Mouse (Mus musculus) G1E (cell line): ENCODE measurements around the gene Gm3336. TPM values are rescaled to one million over a fixed set of nuclear protein-coding genes. Genes with fewer than 3 reads are reported as not detected.

ENCODE experiments used
- ATAC-seq: 2 replicates; pipeline ENCODE4 v1.8.0; 2016; ENCODE audit warnings: mild to moderate bottlenecking; ENCODE audit not compliant: insufficient number of reproducible peaks, poor library complexity, low FRiP score, severe bottlenecking; ENCODE audit errors: extremely low read depth
- DNase-seq: peaks from one replicate; pipeline ENCODE4 v3.0.0; 2012; ENCODE audit warnings: low spot score
- H3K27me3 ChIP-seq: 2 replicates; pipeline ENCODE4 v1.6.1; 2012; ENCODE audit warnings: mild to moderate bottlenecking, low read length, inconsistent platforms; ENCODE audit not compliant: insufficient read depth
- H3K36me3 ChIP-seq: replicated peaks from 2 replicates; pipeline ENCODE3; 2012; ENCODE audit warnings: mild to moderate bottlenecking, inconsistent platforms
- H3K4me1 ChIP-seq: 2 replicates; pipeline ENCODE4 v1.6.1; 2012; ENCODE audit warnings: low read depth, low read length, inconsistent platforms, mixed read lengths; ENCODE audit not compliant: insufficient read depth
- H3K4me3 ChIP-seq: 2 replicates; pipeline ENCODE4 v1.5.1; 2012; ENCODE audit warnings: low read depth, mild to moderate bottlenecking, inconsistent platforms, low read length, moderate library complexity, mixed read lengths
- H3K9me3 ChIP-seq: replicated peaks from 2 replicates; pipeline ENCODE4 v1.6.1; 2012; ENCODE audit warnings: inconsistent platforms
- CTCF ChIP-seq: IDR thresholded peaks from 2 replicates; pipeline ENCODE4 v1.5.1; 2012; ENCODE audit warnings: low read depth, low read length, inconsistent platforms, mixed read lengths
- GATA1 ChIP-seq: IDR thresholded peaks from 2 replicates; pipeline ENCODE4 v1.6.1; 2012; ENCODE audit warnings: borderline replicate concordance, low read length, inconsistent platforms, mixed read lengths
- GATA2 ChIP-seq: IDR thresholded peaks from 2 replicates; pipeline ENCODE4 v1.6.1; 2012; ENCODE audit warnings: low read depth, low read length, inconsistent platforms, borderline replicate concordance
- POLR2AphosphoS5 ChIP-seq: IDR thresholded peaks from 2 replicates; pipeline ENCODE4 v1.6.1; 2012; ENCODE audit warnings: low read depth, low read length, inconsistent platforms; ENCODE audit not compliant: insufficient replicate concordance
- TAL1 ChIP-seq: conservative IDR thresholded peaks from 2 replicates; pipeline ENCODE4 v1.6.1; 2012; ENCODE audit warnings: low read depth, low read length, inconsistent platforms, mixed read lengths
- polyA plus RNA-seq: library from polyadenylated mRNA; stranded (reverse); fragments of >175 nt; gene quantifications from 2 replicates; pipeline ENCODE4 v1.2.3, GENCODE M21; 2012
- total RNA-seq, 2 experiments: library from RNA; stranded (forward) in 1 of 2; stranded (reverse) in 1 of 2; fragments of 200-1000 nt in 1 of 2; fragments of >200 nt in 1 of 2; fragmentation: Nextera tagmentation in 1 of 2; gene quantifications; 2 replicates each; pipeline ENCODE4 v1.2.3; 2014 to 2017

Gene Gm3336
- total and polyA plus RNA-seq, 3 experiments: 0.66 to 3.7 (median 0.93) TPM

DNA sequence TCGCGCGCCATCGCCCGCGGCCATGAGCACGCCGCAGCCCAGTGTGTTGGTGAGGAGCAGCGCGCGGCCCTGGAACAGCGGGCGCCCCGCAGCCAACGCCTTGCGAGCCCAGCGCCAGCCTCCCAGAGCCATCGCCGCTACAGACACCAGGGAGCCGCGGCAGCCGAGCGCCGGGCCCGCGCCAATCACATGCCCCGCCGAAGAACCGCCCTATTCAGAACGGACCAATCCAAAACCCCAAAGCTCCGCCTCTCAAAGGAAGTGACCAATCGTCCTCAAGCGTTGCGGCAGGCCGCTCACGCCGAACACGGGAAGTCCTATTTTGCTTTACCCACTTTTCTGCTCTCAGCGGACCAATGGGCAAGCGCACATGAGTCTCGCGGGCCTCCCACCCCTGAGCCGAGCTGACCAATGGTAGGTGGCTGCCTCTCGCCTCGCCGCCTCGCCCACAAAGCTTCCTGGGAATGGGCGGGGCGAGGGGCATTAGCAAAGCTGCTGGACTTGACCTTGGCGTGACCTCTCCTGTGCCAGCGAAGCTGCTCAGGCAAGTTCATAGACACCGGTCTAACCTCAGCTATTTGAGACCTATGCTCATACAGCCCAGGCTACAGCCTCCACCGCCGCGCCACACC lies 42.5 kb downstream of the Gm3336 start, which contains the start of gene Mpv17l2:
Mpv17l2 (minus strand) TSS at position 172 of the 632 bp plus-strand sequence.
- no peak for TF ChIP-seq POLR2AphosphoS5
- peak; percentile 85 for ATAC-seq
- Histone ChIP-seq H3K4me1 (peaks cover 90% of the 10 kb centered on the region), H3K27me3 (no peaks in the 10 kb centered on the region), H3K36me3 (peaks cover 72% of the 10 kb centered on the region), H3K9me3 (no peaks in the 10 kb centered on the region), H3K4me3 (peak within 1 kb of the TSS; percentile 90)
- DNase-seq: peak; percentile 96

DNA sequence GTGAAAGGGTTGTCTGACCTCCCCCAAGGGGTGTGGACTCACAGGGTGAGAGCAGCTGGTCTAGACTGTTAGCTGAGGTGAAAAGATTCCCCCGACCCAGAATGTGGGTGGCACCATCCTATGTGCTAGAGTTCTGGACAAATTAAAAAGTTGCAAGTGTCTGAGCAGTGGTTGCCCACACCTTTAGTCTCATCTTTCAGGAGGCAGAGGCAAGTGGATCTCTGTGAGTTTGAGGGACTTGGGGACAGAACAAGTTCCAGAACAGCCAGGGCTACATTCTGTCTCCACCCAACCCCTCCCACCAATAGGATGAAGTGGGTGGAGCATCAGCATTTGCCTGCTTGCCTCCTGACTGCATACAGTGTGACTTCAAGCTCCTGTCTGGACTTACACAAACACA lies 43.8 kb downstream of the Gm3336 start:
- Histone ChIP-seq H3K4me3 (no peak overlapping the region; the same call in 1 of the 2 replicates), H3K27me3 (no peaks in the 10 kb centered on the region), H3K4me1 (peaks cover 93% of the 10 kb centered on the region), H3K36me3 (peaks cover 62% of the 10 kb centered on the region), H3K9me3 (no peaks in the 10 kb centered on the region)
- no peak for TF ChIP-seq CTCF
- TF ChIP-seq TAL1: no peak
- no peak for TF ChIP-seq GATA2
- no peak for TF ChIP-seq GATA1
- no peak for TF ChIP-seq POLR2AphosphoS5
- no peak for ATAC-seq
- no peak for DNase-seq

DNA sequence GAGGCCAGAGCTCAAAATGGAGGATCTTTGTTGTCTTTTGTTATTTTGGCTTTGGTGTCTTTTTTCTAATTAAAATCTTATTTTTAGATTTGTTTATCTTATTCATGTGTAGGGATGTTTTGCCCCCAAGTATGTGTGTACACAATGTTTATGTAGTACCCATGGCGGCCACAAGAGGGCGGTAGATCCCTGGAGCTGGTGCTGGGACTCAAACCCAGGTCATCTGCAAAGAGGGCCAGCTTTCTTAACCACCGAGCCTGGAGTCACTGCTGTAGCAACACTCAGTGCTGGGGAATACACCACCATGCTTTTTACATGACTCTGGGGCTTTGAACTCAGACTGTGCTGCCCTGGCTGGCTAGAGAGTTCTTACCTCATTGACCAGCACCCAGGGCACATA lies 45.0 kb downstream of the Gm3336 start:
- TF ChIP-seq GATA2 (no peak), CTCF (peak; percentile 82)
- H3K9me3 ChIP-seq: no peaks in the 10 kb centered on the region
- peaks cover 90% of the 10 kb centered on the region for H3K4me1 ChIP-seq
- no peaks in the 10 kb centered on the region for H3K27me3 ChIP-seq
- DNase-seq: no peak
- peaks cover 62% of the 10 kb centered on the region for H3K36me3 ChIP-seq
- no peak for ATAC-seq
- peak overlapping the region; percentile 63; the same call in 1 of the 2 replicates for H3K4me3 ChIP-seq

DNA sequence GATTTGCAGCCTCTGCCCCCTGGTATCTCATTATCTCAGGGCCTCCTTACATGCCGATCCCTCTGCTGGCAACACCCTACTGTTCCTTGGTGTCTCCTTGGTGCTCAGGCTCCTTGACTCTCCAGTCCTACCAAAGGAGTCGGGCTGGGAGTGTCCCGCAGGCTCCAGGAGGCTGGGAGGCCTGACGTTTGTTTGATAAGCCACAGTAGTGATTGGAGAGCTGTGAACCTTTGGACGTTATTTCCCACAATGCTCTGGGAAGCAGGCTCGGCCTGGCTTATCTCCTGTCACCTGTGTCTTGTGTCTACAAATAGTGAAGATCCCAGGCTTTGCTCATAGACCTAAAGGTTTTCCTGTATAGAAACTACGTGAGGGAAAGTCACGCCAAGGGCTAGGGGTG lies 45.7 kb downstream of the Gm3336 start:
- 0 out of 2 replicates have a peak, but pooled peaks have one; percentile 6 for ATAC-seq
- no peak for DNase-seq
- no peak for TF ChIP-seq GATA1
- TF ChIP-seq TAL1: peak; percentile 46
- TF ChIP-seq CTCF: no peak
- TF ChIP-seq GATA2: no peak
- Histone ChIP-seq H3K4me1 (peaks cover 90% of the 10 kb centered on the region), H3K9me3 (no peaks in the 10 kb centered on the region), H3K27me3 (no peaks in the 10 kb centered on the region), H3K4me3 (peak overlapping the region; percentile 63; the same call in 1 of the 2 replicates), H3K36me3 (peaks cover 62% of the 10 kb centered on the region)

DNA sequence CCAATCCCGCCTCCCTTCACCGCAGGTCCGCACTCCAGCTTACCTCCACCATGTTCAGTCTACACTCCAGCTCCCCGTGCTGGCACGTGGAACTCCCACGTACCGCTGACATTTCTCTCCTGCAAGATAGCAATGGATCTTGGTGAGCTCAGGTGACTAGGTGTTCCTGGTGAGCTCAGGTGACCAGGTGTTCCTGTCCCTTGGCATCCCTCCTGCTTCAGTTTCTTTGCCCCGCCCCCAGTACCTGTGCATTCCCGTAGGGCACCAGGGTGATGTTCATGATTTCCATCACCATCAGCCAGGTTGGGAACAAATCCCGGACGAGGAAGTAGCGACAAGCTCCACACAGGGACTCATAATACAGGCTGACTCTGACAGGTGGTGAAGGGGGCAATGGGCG lies 46.3 kb downstream of the Gm3336 start:
- ATAC-seq: no peak
- TF ChIP-seq POLR2AphosphoS5 (no peak), GATA1 (no peak), TAL1 (no peak), CTCF (no peak), GATA2 (no peak)
- DNase-seq: no peak
- Histone ChIP-seq H3K27me3 (no peaks in the 10 kb centered on the region; the same call in 1 of the 2 replicates), H3K36me3 (peaks cover 62% of the 10 kb centered on the region), H3K9me3 (no peaks in the 10 kb centered on the region), H3K4me3 (peak overlapping the region; percentile 63; the same call in 1 of the 2 replicates), H3K4me1 (peaks cover 90% of the 10 kb centered on the region)

DNA sequence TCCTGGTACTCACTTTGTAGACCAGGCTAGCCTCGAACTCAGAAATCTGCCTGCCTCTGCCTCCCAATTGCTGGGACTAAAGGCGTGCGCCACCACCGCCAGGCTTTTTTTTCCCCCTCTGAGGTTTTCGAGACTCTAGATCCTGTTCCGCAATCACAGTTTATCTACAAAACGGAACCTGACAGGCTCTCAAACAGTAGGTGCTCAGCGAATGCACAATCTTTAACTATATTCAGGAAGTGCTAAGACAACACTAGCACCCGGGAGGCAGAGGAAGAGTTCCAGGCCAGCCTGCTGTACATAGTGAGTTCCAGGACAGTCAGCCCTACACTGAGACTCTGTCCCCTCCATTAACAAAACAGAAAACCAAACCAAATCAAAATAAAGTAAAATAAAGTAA lies 47.0 kb downstream of the Gm3336 start:
- TF ChIP-seq POLR2AphosphoS5 (no peak), GATA1 (no peak), GATA2 (no peak), CTCF (no peak), TAL1 (no peak)
- peak overlapping the region; percentile 73; the same call in 1 of the 2 replicates for H3K4me3 ChIP-seq
- H3K9me3 ChIP-seq: no peaks in the 10 kb centered on the region
- no peaks in the 10 kb centered on the region; the same call in 1 of the 2 replicates for H3K27me3 ChIP-seq
- ATAC-seq (no peak), DNase-seq (no peak)
- peaks cover 66% of the 10 kb centered on the region for H3K36me3 ChIP-seq
- H3K4me1 ChIP-seq: peaks cover 89% of the 10 kb centered on the region

DNA sequence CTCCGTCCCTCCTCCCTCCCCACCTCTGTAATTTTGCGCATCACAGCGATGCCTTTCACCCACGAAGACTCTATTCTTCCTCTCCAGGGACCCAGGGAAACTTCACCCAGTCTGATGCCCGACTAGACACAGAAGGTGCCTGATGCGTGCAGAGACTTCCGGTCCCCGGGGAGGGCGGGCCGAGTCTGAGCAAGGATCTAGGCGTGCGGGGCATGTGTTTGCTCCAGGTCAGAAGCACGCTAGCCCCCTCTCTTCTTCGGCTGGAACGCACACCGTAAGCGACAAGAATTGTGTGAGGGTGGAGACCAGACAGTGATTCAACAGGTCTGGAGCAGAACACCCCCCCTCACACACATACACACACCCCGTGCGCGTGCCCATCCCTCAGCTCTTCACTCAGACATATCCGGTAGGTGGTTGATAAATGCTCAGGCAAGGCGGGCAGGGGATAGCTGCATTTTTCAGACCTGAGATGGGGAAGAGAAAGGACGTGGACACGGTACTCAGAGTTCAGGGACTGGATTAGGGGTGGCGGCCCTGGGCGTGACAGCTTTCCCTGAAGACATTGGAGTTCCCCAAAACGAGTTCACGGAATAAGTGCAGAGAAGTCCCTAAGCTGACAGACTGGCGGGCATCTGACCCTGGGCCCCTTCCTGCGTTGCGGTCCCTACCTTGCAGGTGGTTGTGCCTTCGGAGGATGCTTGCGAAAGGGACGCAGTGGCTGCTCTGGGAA lies 47.7 kb downstream of the Gm3336 start:
- no peak for ATAC-seq
- no peak for DNase-seq
- Histone ChIP-seq H3K27me3 (no peaks in the 10 kb centered on the region; the same call in 1 of the 2 replicates), H3K9me3 (no peaks in the 10 kb centered on the region), H3K4me3 (peak overlapping the region; percentile 73), H3K4me1 (peaks cover 94% of the 10 kb centered on the region), H3K36me3 (peaks cover 73% of the 10 kb centered on the region)
- no peak for TF ChIP-seq POLR2AphosphoS5
- no peak for TF ChIP-seq GATA1
- TF ChIP-seq GATA2: no peak
- TF ChIP-seq TAL1: no peak
- no peak for TF ChIP-seq CTCF
